Mouse (Mus musculus): Measurements from ENCODE around the gene Glo1.

- no peak for TF ChIP-seq GATA1 (IDR thresholded peaks at IDR 0.05; ENCODE audit: low read length)
- TF ChIP-seq TAL1 (IDR thresholded peaks at IDR 0.05; ENCODE audit: low read length) = no peak
Observed at GRCm38 (mm10) chr17:30536651-30537050, 90.0 kb downstream of the Glo1 start.

Measured in erythroblast, embryonic 14.5 days (primary cell).